Mouse (Mus musculus) stomach, embryonic 15.5 days (tissue): ENCODE measurements around the gene Macrod2. TPM values are rescaled to one million over a fixed set of nuclear protein-coding genes. Genes with fewer than 3 reads are reported as not detected.

ENCODE experiments used
- ATAC-seq: fragments of 200-750 bp; cut with Nextera tagmentation; 2 replicates; pipeline ENCODE4 v1.8.0; 2017; ENCODE audit warnings: low read depth, moderate number of reproducible peaks, moderate TSS enrichment; ENCODE audit not compliant: insufficient read depth, low FRiP score
- H3K27ac ChIP-seq: fragments of 300-500 bp; sonication (generic); 2 replicates; pipeline ENCODE4 v1.5.1; 2015; ENCODE audit warnings: mild to moderate bottlenecking, inconsistent platforms
- H3K27me3 ChIP-seq: fragments of 300-500 bp; sonication (generic); replicated peaks from 2 replicates; pipeline ENCODE4 v1.6.1; 2015; ENCODE audit warnings: inconsistent platforms
- H3K36me3 ChIP-seq: fragments of 300-500 bp; sonication (generic); 2 replicates; pipeline ENCODE4 v1.6.1; 2015; ENCODE audit warnings: inconsistent platforms
- H3K4me1 ChIP-seq: fragments of 300-500 bp; sonication (generic); 2 replicates; pipeline ENCODE4 v1.6.1; 2015; ENCODE audit warnings: inconsistent platforms
- H3K4me2 ChIP-seq: fragments of 300-500 bp; sonication (generic); 2 replicates; pipeline ENCODE4 v1.6.1; 2015; ENCODE audit warnings: mild to moderate bottlenecking, inconsistent platforms
- H3K4me3 ChIP-seq: fragments of 300-500 bp; sonication (generic); replicated peaks from 2 replicates; pipeline ENCODE4 v1.5.1; 2015; ENCODE audit warnings: inconsistent platforms
- H3K9ac ChIP-seq: fragments of 300-500 bp; sonication (generic); 2 replicates; pipeline ENCODE4 v1.6.1; 2015; ENCODE audit warnings: inconsistent platforms
- H3K9me3 ChIP-seq: fragments of 300-500 bp; sonication (generic); 2 replicates; pipeline ENCODE4 v1.6.1; 2016; ENCODE audit warnings: inconsistent platforms
- WGBS: fragments of 180-500 bp; shearing (Covaris S2); methylation state at CpG from one replicate; pipeline ENCODE4 v1.1.7; 2015; 5-methylcytosine and 5-hydroxymethylcytosine counted together
- polyA plus RNA-seq: library from polyadenylated mRNA; unstranded; fragments of >200 nt; fragmentation: Nextera tagmentation; extraction: Ambion mirVana; gene quantifications from 2 replicates; pipeline ENCODE4 v1.2.1, GENCODE M21; 2015

Macrod2 gene
- polyA plus RNA-seq, 1 experiment from 2014 or later = 40.8 TPM

DNA sequence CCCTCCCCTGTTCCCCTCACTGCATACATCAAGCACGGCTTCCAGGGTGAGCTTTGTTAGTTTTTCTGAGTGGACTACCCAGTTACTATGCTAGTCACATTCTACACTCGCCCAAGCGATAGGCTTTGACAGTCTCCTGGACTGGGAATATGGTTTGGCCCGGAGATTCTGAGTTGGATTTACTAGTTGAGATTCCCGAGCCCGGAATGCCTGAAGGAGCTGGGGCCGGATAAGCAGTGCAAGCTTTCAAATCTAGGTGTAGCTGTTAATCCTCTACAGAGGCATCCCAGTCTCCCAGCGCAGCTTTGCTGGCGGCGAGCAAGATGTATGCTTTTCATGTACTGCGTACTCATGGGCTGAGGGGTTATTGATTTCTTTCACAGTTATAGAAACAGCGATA lies 275.3 kb downstream of the Macrod2 start:
- no peaks in the 10 kb centered on the region for H3K4me1 ChIP-seq
- peak overlapping the region; percentile 50 for H3K9ac ChIP-seq
- H3K27me3 ChIP-seq = no peaks in the 10 kb centered on the region
- peak overlapping the region; percentile 63 for H3K4me2 ChIP-seq
- no peaks in the 10 kb centered on the region for H3K36me3 ChIP-seq
- no peak for ATAC-seq
- WGBS = 2% methylated on average over 12 of the region's 12 CpGs
- no peaks in the 10 kb centered on the region for H3K9me3 ChIP-seq
- peak overlapping the region; percentile 80 for H3K27ac ChIP-seq
- H3K4me3 ChIP-seq = peak overlapping the region; percentile 58

DNA sequence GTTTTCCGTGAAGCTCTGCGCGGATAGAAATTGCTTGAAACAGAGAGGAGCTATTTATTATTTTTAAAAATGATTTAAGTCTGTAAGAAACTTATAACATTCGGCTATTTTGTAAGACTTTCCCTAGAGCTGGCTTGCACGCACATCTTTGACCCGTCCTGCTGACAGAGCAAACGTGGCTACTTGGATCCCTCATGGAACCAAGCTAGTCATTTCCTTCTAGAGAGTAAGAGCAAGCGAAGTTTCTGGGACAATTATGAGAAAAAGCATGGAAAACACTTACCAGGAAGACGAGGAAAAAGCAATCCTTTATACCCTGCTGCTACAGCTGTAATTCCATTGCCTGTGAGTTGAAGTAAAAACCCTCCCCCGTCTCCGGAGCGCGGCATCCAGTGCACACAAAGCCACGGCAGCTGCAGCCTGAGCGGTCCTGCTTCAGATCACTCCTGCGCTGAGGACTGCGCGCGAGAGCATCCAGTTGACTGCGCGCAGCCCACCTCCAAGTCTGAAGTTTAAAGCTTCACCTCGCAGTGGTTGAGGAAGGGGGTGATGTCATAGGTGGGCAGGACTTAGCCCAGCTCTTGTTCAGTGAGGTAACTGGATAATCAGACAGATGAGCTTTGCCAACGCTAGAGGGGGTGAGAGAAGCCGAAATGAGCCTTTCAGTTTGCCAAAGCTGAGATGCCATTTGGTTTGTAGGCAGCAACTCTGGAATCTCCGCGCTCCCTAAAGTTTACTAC lies 276.0 kb downstream of the Macrod2 start, which contains the start of gene Flrt3:
Gene Flrt3 (minus strand): TSS at position 507 of the 740 bp plus-strand sequence.
- Histone ChIP-seq H3K9ac (peak within 1 kb of the TSS; percentile 50), H3K9me3 (no peaks in the 10 kb centered on the region), H3K36me3 (no peaks in the 10 kb centered on the region), H3K27ac (peak within 1 kb of the TSS; percentile 80), H3K4me3 (peak within 1 kb of the TSS; percentile 58), H3K4me1 (no peaks in the 10 kb centered on the region), H3K4me2 (peak within 1 kb of the TSS; percentile 63), H3K27me3 (no peaks in the 10 kb centered on the region)
- peak; percentile 99 for ATAC-seq
- under 1% methylated on average over 26 of the region's 26 CpGs for WGBS

DNA sequence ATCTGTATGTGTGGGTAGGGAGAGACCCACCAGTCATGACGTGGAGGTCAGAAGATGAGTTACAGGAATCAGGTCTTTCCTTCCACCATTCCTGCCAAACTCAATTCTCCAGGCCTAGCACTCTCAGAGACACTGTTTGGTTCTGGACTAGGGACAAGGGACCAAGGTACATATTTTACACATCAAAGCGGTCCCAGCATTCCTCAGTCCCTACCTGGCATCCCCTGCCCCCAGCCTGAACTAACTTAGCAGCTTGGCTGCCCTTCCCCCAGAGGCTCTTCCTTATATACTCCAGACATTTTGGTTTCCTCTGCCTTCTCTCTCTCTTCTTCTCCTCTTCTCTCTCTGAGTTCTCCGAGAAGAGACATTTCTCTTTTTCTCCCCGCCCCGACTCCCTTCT lies 278.4 kb downstream of the Macrod2 start:
- Histone ChIP-seq H3K4me1 (no peaks in the 10 kb centered on the region), H3K27me3 (no peaks in the 10 kb centered on the region), H3K36me3 (no peaks in the 10 kb centered on the region), H3K9me3 (no peaks in the 10 kb centered on the region), H3K4me2 (no peak overlapping the region), H3K27ac (no peak overlapping the region), H3K4me3 (no peak overlapping the region), H3K9ac (no peak overlapping the region)
- WGBS = 88% methylated on average over 5 of the region's 5 CpGs
- ATAC-seq = no peak

DNA sequence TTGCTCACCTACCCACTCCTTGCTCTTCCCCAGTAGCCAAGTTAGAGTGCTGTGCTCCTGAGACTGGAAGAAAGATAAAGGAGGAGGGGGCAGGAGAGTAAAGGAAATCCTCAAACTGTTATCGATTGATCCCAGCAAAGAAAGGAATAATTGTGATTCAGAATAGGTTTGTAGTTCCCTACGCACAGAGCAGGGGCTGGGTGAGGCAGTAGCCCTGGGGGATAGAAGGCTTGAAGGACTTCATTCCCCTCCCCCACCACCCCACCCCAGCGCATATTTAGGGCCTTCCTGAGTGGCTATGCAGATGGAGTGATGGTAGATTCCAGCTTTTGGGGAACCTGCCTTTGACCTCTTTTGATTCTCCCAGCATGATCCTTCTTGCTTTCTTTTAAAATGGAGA lies 281.6 kb downstream of the Macrod2 start:
- Histone ChIP-seq H3K4me2 (no peak overlapping the region), H3K4me3 (no peak overlapping the region), H3K27ac (no peak overlapping the region), H3K9ac (no peak overlapping the region), H3K27me3 (no peaks in the 10 kb centered on the region), H3K4me1 (no peaks in the 10 kb centered on the region), H3K36me3 (no peaks in the 10 kb centered on the region), H3K9me3 (no peaks in the 10 kb centered on the region)
- ATAC-seq = no peak
- WGBS = 49% methylated on average over 3 of the region's 3 CpGs

DNA sequence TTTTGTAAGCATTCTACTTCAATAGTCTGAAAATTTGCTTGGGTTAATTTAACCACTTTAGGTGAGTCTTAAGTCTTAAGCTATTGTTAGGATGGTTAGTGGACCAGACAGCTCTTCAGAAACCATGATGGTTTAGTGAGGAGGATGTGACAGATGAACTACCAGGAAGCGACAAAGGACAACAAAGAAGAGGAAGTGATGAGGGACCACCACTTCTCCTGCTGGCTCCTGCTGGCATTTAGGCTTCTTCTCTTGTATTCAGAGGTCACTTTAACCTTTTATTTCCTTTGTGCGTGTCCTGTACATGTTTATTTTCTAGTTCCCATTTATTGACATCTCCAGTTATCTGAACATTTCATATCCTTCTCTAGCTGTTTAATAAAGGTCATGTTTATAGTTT lies 295.8 kb downstream of the Macrod2 start:
- H3K27ac ChIP-seq = no peak overlapping the region
- H3K36me3 ChIP-seq = no peaks in the 10 kb centered on the region
- H3K9me3 ChIP-seq = no peaks in the 10 kb centered on the region
- no peaks in the 10 kb centered on the region for H3K4me1 ChIP-seq
- H3K4me3 ChIP-seq = no peak overlapping the region
- no peak for ATAC-seq
- 77% methylated on average over 2 of the region's 2 CpGs for WGBS
- no peak overlapping the region for H3K4me2 ChIP-seq
- no peak overlapping the region for H3K9ac ChIP-seq
- H3K27me3 ChIP-seq = no peaks in the 10 kb centered on the region

DNA sequence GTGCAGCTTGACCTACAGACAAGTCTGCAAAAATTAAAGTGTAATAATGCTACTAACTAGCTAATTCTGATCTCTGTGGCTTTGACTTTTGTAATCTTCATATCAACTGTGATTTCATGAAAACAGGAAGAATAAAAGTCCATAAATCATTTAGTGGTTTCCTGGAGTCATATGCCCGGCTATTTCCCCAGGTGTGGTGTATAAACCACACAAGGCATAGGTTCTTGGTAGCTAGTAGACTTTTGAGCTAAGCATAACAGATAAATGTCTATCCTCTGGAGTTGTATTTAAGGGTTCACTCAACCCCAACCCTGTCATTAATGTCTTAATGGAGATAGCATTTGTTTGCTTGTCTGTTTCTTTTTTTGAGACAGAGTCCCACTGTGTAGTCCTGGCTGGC lies 296.3 kb downstream of the Macrod2 start:
- H3K4me3 ChIP-seq = no peak overlapping the region
- no peak overlapping the region for H3K27ac ChIP-seq
- no peaks in the 10 kb centered on the region for H3K4me1 ChIP-seq
- no peaks in the 10 kb centered on the region for H3K27me3 ChIP-seq
- ATAC-seq = no peak
- H3K9me3 ChIP-seq = no peaks in the 10 kb centered on the region
- WGBS = 73% methylated on average over 1 of the region's 1 CpGs
- H3K9ac ChIP-seq = no peak overlapping the region
- H3K36me3 ChIP-seq = no peaks in the 10 kb centered on the region
- H3K4me2 ChIP-seq = no peak overlapping the region

DNA sequence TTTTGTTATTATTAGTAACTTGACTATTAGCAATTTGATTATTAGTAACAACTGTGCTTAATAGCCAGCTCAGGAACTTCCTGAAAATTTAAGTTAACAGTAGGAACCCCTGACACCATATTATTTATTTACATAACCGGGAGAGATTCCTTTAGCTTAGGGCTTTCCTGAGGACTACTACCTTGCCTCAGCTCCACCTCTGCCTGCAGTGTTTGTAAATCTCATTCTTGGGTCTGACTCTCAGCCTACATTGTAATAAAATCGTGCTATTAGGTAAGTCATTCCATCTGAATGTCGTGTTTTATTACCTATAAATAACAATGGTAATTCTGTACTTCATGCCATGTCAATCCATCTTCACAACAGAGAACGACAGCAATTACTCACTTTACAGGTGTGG lies 297.4 kb downstream of the Macrod2 start:
- WGBS = 54% methylated on average over 4 of the region's 4 CpGs
- no peak overlapping the region for H3K4me3 ChIP-seq
- no peak overlapping the region for H3K4me2 ChIP-seq
- H3K36me3 ChIP-seq = no peaks in the 10 kb centered on the region
- no peaks in the 10 kb centered on the region for H3K4me1 ChIP-seq
- no peaks in the 10 kb centered on the region for H3K9me3 ChIP-seq
- no peak overlapping the region for H3K9ac ChIP-seq
- ATAC-seq = no peak
- no peaks in the 10 kb centered on the region for H3K27me3 ChIP-seq
- no peak overlapping the region for H3K27ac ChIP-seq

DNA sequence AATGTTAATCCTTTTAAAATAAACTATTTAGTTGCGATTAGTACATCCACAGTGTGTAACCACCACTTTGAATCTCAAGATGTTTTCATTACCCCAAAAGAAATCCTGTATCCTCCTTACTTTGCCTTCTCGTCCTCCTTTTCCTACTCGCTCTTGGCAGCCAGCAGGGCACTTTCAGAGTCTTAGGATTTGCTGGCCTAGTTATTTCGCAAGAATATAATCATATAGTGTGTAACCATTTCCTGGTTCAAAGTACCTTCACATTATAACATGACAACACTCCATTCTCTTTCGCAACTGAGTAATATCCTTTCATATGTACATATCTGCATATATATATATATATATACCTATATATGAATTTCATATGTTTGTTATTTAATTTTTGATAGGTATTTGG lies 298.7 kb downstream of the Macrod2 start:
- WGBS = 76% methylated on average over 5 of the region's 5 CpGs
- H3K4me1 ChIP-seq = no peaks in the 10 kb centered on the region
- ATAC-seq = no peak
- H3K27me3 ChIP-seq = no peaks in the 10 kb centered on the region
- no peak overlapping the region for H3K4me2 ChIP-seq
- no peaks in the 10 kb centered on the region for H3K9me3 ChIP-seq
- H3K4me3 ChIP-seq = no peak overlapping the region
- no peak overlapping the region for H3K9ac ChIP-seq
- no peak overlapping the region for H3K27ac ChIP-seq
- no peaks in the 10 kb centered on the region for H3K36me3 ChIP-seq

DNA sequence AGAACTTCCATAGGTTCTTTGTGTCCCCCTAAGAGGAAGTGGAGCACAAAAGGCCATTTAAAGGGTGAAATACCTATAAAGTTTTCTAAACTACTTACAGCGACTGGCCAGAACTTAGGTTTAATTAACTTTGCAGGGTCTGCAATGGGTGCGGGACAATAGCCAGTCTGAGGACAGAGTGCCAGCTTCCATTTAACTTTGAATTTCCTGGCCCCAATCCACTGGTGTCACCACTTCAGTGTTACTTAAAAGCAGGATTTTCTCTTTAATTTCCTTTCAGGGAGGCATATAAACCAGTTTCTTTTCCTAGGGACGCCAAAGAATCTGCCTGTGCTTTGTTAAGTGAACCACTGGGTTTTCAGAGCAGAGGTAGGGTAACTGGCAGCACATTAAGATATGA lies 303.5 kb downstream of the Macrod2 start:
- no peaks in the 10 kb centered on the region for H3K4me1 ChIP-seq
- H3K4me2 ChIP-seq = no peak overlapping the region
- no peak for ATAC-seq
- no peak overlapping the region for H3K4me3 ChIP-seq
- H3K27me3 ChIP-seq = no peaks in the 10 kb centered on the region
- WGBS = 55% methylated on average over 3 of the region's 3 CpGs
- H3K9ac ChIP-seq = no peak overlapping the region
- H3K9me3 ChIP-seq = no peaks in the 10 kb centered on the region
- H3K27ac ChIP-seq = no peak overlapping the region
- H3K36me3 ChIP-seq = no peaks in the 10 kb centered on the region

DNA sequence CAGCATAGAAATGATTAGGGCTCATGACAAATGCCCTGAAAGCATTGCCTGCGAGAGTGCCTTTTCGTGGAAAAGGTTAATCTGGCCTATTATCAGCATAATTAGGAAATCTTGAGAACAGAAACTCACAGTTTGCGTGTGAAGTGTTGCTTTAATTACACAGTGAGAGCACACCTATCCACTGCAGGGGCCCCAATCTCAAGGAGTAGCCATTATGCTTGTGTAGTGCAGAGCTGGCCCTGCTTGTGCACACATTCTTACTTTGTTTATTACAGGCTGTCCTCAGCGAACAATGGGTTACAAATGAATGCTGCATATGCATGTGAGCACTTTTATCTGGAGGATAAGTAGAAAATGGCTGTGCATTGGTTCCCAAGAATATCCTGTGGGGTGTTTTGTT lies 308.3 kb downstream of the Macrod2 start:
- WGBS = 58% methylated on average over 4 of the region's 4 CpGs
- Histone ChIP-seq H3K4me1 (no peaks in the 10 kb centered on the region), H3K4me3 (no peak overlapping the region), H3K27me3 (no peaks in the 10 kb centered on the region), H3K36me3 (no peaks in the 10 kb centered on the region), H3K4me2 (no peak overlapping the region), H3K9me3 (no peaks in the 10 kb centered on the region), H3K9ac (no peak overlapping the region), H3K27ac (no peak overlapping the region)
- ATAC-seq = no peak

DNA sequence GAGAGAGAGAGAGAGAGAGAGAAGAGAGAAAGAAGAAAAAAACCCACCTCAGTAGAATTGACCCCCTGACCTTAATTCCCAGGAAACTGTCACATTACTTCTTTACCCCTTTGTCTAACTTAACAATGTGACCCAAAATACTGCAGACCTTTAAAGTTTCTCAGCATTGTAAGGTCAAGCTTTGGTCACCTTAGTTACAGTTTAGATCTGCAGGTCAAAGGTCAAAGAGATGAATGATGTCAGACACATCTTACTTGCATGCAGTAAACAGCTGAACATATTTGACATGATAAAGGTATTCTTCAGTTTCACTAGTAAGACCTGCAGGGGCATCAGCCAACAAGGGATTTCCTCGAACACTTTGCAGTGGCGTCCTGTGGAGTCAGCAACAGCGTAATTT lies 309.0 kb downstream of the Macrod2 start:
- H3K4me3 ChIP-seq = no peak overlapping the region
- H3K27ac ChIP-seq = no peak overlapping the region
- H3K4me1 ChIP-seq = no peaks in the 10 kb centered on the region
- WGBS = 36% methylated on average over 3 of the region's 3 CpGs
- no peak overlapping the region for H3K9ac ChIP-seq
- no peaks in the 10 kb centered on the region for H3K36me3 ChIP-seq
- no peaks in the 10 kb centered on the region for H3K9me3 ChIP-seq
- ATAC-seq = no peak
- no peaks in the 10 kb centered on the region for H3K27me3 ChIP-seq
- H3K4me2 ChIP-seq = no peak overlapping the region

DNA sequence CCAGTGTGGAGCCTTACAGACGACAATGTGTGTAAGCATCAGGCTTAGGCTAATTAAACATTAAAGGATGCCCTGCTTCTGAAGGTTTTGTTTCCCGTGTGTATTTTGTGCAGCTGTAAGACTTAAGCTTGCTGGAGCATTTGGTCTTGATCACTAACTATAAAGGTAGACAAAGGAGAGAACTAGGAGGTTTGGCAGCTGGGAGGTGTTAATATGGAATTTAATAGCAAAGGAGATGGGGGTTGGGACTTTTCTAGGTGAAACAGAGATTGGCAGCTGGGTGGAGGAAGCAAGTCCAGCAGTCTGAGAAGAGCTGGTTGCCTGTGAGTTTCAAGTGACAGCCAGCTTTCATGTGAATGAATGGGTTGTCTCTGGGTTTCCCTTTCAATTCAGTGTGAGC lies 310.2 kb downstream of the Macrod2 start:
- H3K9me3 ChIP-seq = no peaks in the 10 kb centered on the region
- no peaks in the 10 kb centered on the region for H3K36me3 ChIP-seq
- H3K27ac ChIP-seq = no peak overlapping the region
- H3K9ac ChIP-seq = no peak overlapping the region
- WGBS = 23% methylated on average over 2 of the region's 2 CpGs
- no peak for ATAC-seq
- H3K4me1 ChIP-seq = no peaks in the 10 kb centered on the region
- H3K4me3 ChIP-seq = no peak overlapping the region
- H3K27me3 ChIP-seq = no peaks in the 10 kb centered on the region
- H3K4me2 ChIP-seq = no peak overlapping the region

DNA sequence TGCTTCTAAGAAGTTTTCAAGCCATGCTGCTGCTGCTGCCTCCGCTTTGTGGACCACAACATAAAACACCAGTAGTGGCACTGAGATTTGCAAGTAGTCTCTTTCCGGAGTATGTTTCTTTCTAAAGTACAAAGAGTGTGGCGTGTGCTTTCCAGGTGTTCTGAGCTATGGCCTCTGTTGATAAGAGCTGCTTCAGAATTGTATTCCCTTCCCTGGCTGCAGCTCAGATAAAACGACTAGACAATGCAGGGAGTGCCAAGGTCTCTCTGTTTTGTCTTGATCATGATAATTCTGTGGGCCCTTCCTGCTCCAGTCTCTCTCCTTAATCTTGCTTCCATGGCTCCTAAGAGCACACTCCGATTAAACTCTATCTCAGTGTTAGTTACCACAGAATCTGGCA lies 312.4 kb downstream of the Macrod2 start:
- Histone ChIP-seq H3K9ac (no peak overlapping the region), H3K4me3 (no peak overlapping the region), H3K27ac (no peak overlapping the region), H3K9me3 (no peaks in the 10 kb centered on the region), H3K4me2 (no peak overlapping the region), H3K4me1 (no peaks in the 10 kb centered on the region), H3K36me3 (no peaks in the 10 kb centered on the region), H3K27me3 (no peaks in the 10 kb centered on the region)
- no peak for ATAC-seq
- WGBS = 59% methylated on average over 5 of the region's 5 CpGs
